Mouse (Mus musculus): ENCODE data around the gene Pak4. TPM values are rescaled to one million over a fixed set of nuclear protein-coding genes. Genes with fewer than 3 reads are reported as not detected.

Pak4 gene
- polyA plus RNA-seq, 1 experiment = 33.4 TPM

- Histone ChIP-seq H3K36me3 (ENCODE audit: control insufficient read depth, insufficient read depth) (no peaks in the 10 kb centered on the region), H3ac (ENCODE audit: control insufficient read depth, insufficient read length, low read depth) (no peak overlapping the region), H3K4me3 (ENCODE audit: insufficient read depth, poor library complexity, severe bottlenecking) (no peak overlapping the region), H3K79me2 (ENCODE audit: control insufficient read depth, insufficient read depth) (no peaks in the 10 kb centered on the region), H3K27me3 (ENCODE audit: control insufficient read depth, insufficient read depth, insufficient read length) (peaks cover 37% of the 10 kb centered on the region), H3K79me3 (ENCODE audit: low read depth) (no peaks in the 10 kb centered on the region)
- TF ChIP-seq FOSL1 (IDR thresholded peaks at IDR 0.05; ENCODE audit: insufficient read depth, low read length, poor library complexity, severe bottlenecking) = no peak
- no peak for TF ChIP-seq MYOD1 (IDR thresholded peaks at IDR 0.05; ENCODE audit: control insufficient read depth, insufficient read length, low read depth)
- no peak for TF ChIP-seq MAX (IDR thresholded peaks at IDR 0.05)
- no peak for TF ChIP-seq MYOG (IDR thresholded peaks at IDR 0.05; ENCODE audit: control insufficient read depth, extremely low read depth, insufficient read length)
- no peak for TF ChIP-seq CEBPB (IDR thresholded peaks at IDR 0.05; ENCODE audit: low read depth)
- TF ChIP-seq CTCF (IDR thresholded peaks at IDR 0.05; ENCODE audit: control insufficient read depth, insufficient read depth, insufficient read length) = no peak
- TF ChIP-seq USF1 (IDR thresholded peaks at IDR 0.05; ENCODE audit: low read depth) = no peak
Observed at GRCm38 (mm10) chr7:28547628-28548027, 50.4 kb downstream of the Pak4 start.

- no peak within 1 kb of the TSS for H3ac ChIP-seq (ENCODE audit: control insufficient read depth, insufficient read length, low read depth)
- no peak within 1 kb of the TSS for H3K4me3 ChIP-seq (ENCODE audit: insufficient read depth, poor library complexity, severe bottlenecking)
- no peak for TF ChIP-seq USF1 (IDR thresholded peaks at IDR 0.05; ENCODE audit: low read depth)
- no peak for TF ChIP-seq MYOD1 (IDR thresholded peaks at IDR 0.05; ENCODE audit: control insufficient read depth, insufficient read length, low read depth)
- TF ChIP-seq CTCF (IDR thresholded peaks at IDR 0.05; ENCODE audit: control insufficient read depth, insufficient read depth, insufficient read length) = no peak
- no peak for TF ChIP-seq CEBPB (IDR thresholded peaks at IDR 0.05; ENCODE audit: low read depth)
- TF ChIP-seq MYOG (IDR thresholded peaks at IDR 0.05; ENCODE audit: control insufficient read depth, extremely low read depth, insufficient read length) = no peak
- no peak for TF ChIP-seq FOSL1 (IDR thresholded peaks at IDR 0.05; ENCODE audit: insufficient read depth, low read length, poor library complexity, severe bottlenecking)
- TF ChIP-seq MAX (IDR thresholded peaks at IDR 0.05) = no peak
- H3K36me3 ChIP-seq (ENCODE audit: control insufficient read depth, insufficient read depth) = no peaks in the 10 kb centered on the region
- H3K79me2 ChIP-seq (ENCODE audit: control insufficient read depth, insufficient read depth) = no peaks in the 10 kb centered on the region
- H3K79me3 ChIP-seq (ENCODE audit: low read depth) = no peaks in the 10 kb centered on the region
- peaks cover 37% of the 10 kb centered on the region for H3K27me3 ChIP-seq (ENCODE audit: control insufficient read depth, insufficient read depth, insufficient read length)
Observed at GRCm38 (mm10) chr7:28547154-28547553, 50.8 kb downstream of the Pak4 start, which contains the start of gene Nccrp1. TSS of gene Nccrp1 (minus strand) at chr7:28547254.

DNA sequence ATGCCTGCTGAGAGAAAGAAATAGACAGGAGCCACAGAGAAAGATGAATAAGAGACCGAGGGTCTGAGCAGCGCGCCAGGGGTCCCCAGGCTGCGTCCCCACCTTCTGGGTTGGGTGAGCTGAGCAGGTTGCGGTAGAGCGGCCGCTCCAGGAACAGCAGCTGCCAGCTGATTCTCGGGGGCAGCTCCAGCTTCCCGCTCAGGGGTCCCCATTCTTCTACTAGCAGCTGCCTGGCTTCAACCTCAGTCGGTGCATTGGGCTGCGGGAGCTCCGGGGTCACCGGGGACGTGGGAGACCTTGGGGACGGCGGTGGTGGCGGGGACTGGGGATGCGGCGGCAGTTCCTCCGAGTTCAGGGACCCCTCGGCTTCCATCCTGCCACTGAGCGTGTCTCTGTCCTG is 51.3 kb downstream of the Pak4 start:
- Histone ChIP-seq H3K27me3 (ENCODE audit: control insufficient read depth, insufficient read depth, insufficient read length) (peaks cover 37% of the 10 kb centered on the region), H3K36me3 (ENCODE audit: control insufficient read depth, insufficient read depth) (no peaks in the 10 kb centered on the region), H3K4me3 (ENCODE audit: insufficient read depth, poor library complexity, severe bottlenecking) (no peak overlapping the region), H3K79me3 (ENCODE audit: low read depth) (no peaks in the 10 kb centered on the region), H3ac (ENCODE audit: control insufficient read depth, insufficient read length, low read depth) (no peak overlapping the region), H3K79me2 (ENCODE audit: control insufficient read depth, insufficient read depth) (no peaks in the 10 kb centered on the region)
- TF ChIP-seq MYOG (IDR thresholded peaks at IDR 0.05; ENCODE audit: control insufficient read depth, extremely low read depth, insufficient read length) (no peak), MYOD1 (IDR thresholded peaks at IDR 0.05; ENCODE audit: control insufficient read depth, insufficient read length, low read depth) (no peak), CEBPB (IDR thresholded peaks at IDR 0.05; ENCODE audit: low read depth) (no peak), USF1 (IDR thresholded peaks at IDR 0.05; ENCODE audit: low read depth) (no peak), MAX (IDR thresholded peaks at IDR 0.05) (no peak), FOSL1 (IDR thresholded peaks at IDR 0.05; ENCODE audit: insufficient read depth, low read length, poor library complexity, severe bottlenecking) (no peak), CTCF (IDR thresholded peaks at IDR 0.05; ENCODE audit: control insufficient read depth, insufficient read depth, insufficient read length) (no peak)

DNA sequence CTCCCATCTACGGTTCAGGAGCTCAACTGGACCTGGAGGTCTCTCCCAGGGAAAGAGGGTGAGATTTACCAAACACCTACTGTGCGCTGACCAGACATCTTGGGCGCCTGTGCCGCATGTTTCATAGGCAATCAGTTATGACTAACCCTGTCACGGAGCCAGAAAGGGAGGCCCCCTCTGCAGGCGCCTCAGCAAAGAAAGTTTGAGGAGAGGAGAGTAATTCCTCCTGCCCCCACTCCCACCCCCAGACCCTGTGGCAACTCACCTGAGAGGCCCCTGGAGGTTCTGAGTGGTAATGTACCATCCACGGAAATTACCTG is 52.1 kb downstream of the Pak4 start:
- Histone ChIP-seq H3K79me3 (ENCODE audit: low read depth) (no peaks in the 10 kb centered on the region), H3K79me2 (ENCODE audit: control insufficient read depth, insufficient read depth) (no peaks in the 10 kb centered on the region), H3K27me3 (ENCODE audit: control insufficient read depth, insufficient read depth, insufficient read length) (peaks cover 37% of the 10 kb centered on the region), H3ac (ENCODE audit: control insufficient read depth, insufficient read length, low read depth) (no peak overlapping the region), H3K4me3 (ENCODE audit: insufficient read depth, poor library complexity, severe bottlenecking) (no peak overlapping the region), H3K36me3 (ENCODE audit: control insufficient read depth, insufficient read depth) (no peaks in the 10 kb centered on the region)
- TF ChIP-seq USF1 (IDR thresholded peaks at IDR 0.05; ENCODE audit: low read depth) (no peak), CEBPB (IDR thresholded peaks at IDR 0.05; ENCODE audit: low read depth) (no peak), FOSL1 (IDR thresholded peaks at IDR 0.05; ENCODE audit: insufficient read depth, low read length, poor library complexity, severe bottlenecking) (no peak), MYOG (IDR thresholded peaks at IDR 0.05; ENCODE audit: control insufficient read depth, extremely low read depth, insufficient read length) (no peak), MAX (IDR thresholded peaks at IDR 0.05) (no peak), CTCF (IDR thresholded peaks at IDR 0.05; ENCODE audit: control insufficient read depth, insufficient read depth, insufficient read length) (no peak), MYOD1 (IDR thresholded peaks at IDR 0.05; ENCODE audit: control insufficient read depth, insufficient read length, low read depth) (no peak)

- H3ac ChIP-seq (ENCODE audit: control insufficient read depth, insufficient read length, low read depth) = no peak overlapping the region
- no peak overlapping the region for H3K4me3 ChIP-seq (ENCODE audit: insufficient read depth, poor library complexity, severe bottlenecking)
- TF ChIP-seq USF1 (IDR thresholded peaks at IDR 0.05; ENCODE audit: low read depth) (no peak), CEBPB (IDR thresholded peaks at IDR 0.05; ENCODE audit: low read depth) (no peak), FOSL1 (IDR thresholded peaks at IDR 0.05; ENCODE audit: insufficient read depth, low read length, poor library complexity, severe bottlenecking) (no peak), MYOD1 (IDR thresholded peaks at IDR 0.05; ENCODE audit: control insufficient read depth, insufficient read length, low read depth) (no peak), CTCF (IDR thresholded peaks at IDR 0.05; ENCODE audit: control insufficient read depth, insufficient read depth, insufficient read length) (no peak), MYOG (IDR thresholded peaks at IDR 0.05; ENCODE audit: control insufficient read depth, extremely low read depth, insufficient read length) (no peak), MAX (IDR thresholded peaks at IDR 0.05) (no peak)
- H3K27me3 ChIP-seq (ENCODE audit: control insufficient read depth, insufficient read depth, insufficient read length) = peaks cover 37% of the 10 kb centered on the region
- H3K79me3 ChIP-seq (ENCODE audit: low read depth) = no peaks in the 10 kb centered on the region
- no peaks in the 10 kb centered on the region for H3K79me2 ChIP-seq (ENCODE audit: control insufficient read depth, insufficient read depth)
- H3K36me3 ChIP-seq (ENCODE audit: control insufficient read depth, insufficient read depth) = no peaks in the 10 kb centered on the region
Observed at GRCm38 (mm10) chr7:28545048-28545890, 52.7 kb downstream of the Pak4 start.
